Mouse (Mus musculus) forebrain, postnatal 0 days (tissue): ENCODE results near the gene Cap2. TPM values are rescaled to one million over a fixed set of nuclear protein-coding genes. Genes with fewer than 3 reads are reported as not detected.

Experiments
- ATAC-seq: fragments of 200-750 bp; cut with Nextera tagmentation; 2 replicates; pipeline ENCODE4 v1.8.0; 2017; ENCODE audit warnings: mild to moderate bottlenecking, moderate library complexity
- DNase-seq: peaks from one replicate; pipeline ENCODE4 v3.0.0-alpha.2; 2015
- H3K27ac ChIP-seq: fragments of 300-500 bp; sonication (generic); 2 replicates; pipeline ENCODE4 v1.5.1; 2014; ENCODE audit warnings: low read depth, mild to moderate bottlenecking, antibody characterized with exemption, low read length, moderate library complexity, mixed read lengths
- H3K27me3 ChIP-seq: fragments of 300-500 bp; sonication (generic); 2 replicates; pipeline ENCODE4 v1.6.1; 2014; ENCODE audit warnings: mild to moderate bottlenecking, low read length, mixed read lengths; ENCODE audit not compliant: insufficient read depth
- H3K36me3 ChIP-seq: fragments of 300-500 bp; sonication (generic); 2 replicates; pipeline ENCODE4 v1.6.1; 2014; ENCODE audit warnings: mild to moderate bottlenecking, moderate library complexity; ENCODE audit not compliant: insufficient read depth
- H3K4me1 ChIP-seq: fragments of 300-500 bp; sonication (generic); 2 replicates; pipeline ENCODE4 v1.6.1; 2014; ENCODE audit warnings: antibody characterized with exemption; ENCODE audit not compliant: insufficient read depth
- H3K4me2 ChIP-seq: fragments of 300-500 bp; sonication (generic); 2 replicates; pipeline ENCODE4 v1.6.1; 2014; ENCODE audit warnings: low read depth, mild to moderate bottlenecking, moderate library complexity
- H3K4me3 ChIP-seq: fragments of 300-500 bp; sonication (generic); 2 replicates; pipeline ENCODE4 v1.5.1; 2014; ENCODE audit warnings: low read depth, low read length, mixed read lengths
- H3K9ac ChIP-seq: fragments of 300-500 bp; sonication (generic); 2 replicates; pipeline ENCODE4 v1.6.1; 2014; ENCODE audit warnings: mild to moderate bottlenecking
- H3K9me3 ChIP-seq: fragments of 300-500 bp; sonication (generic); 2 replicates; pipeline ENCODE4 v1.6.1; 2016; ENCODE audit warnings: low read length
- CTCF ChIP-seq: sonication (generic); IDR thresholded peaks from 2 replicates; pipeline ENCODE4 v1.5.1; 2016; ENCODE audit warnings: antibody characterized with exemption, control low read depth, low read depth
- WGBS: fragments of 180-500 bp; shearing (Covaris S2); extraction: QIAGEN DNeasy Blood & Tissue Kit; methylation state at CpG from one replicate; pipeline ENCODE4 v1.1.7; 2014; 5-methylcytosine and 5-hydroxymethylcytosine counted together
- polyA plus RNA-seq: library from polyadenylated mRNA; unstranded; fragments of >200 nt; fragmentation: Nextera tagmentation; extraction: Ambion mirVana; gene quantifications from 2 replicates; pipeline ENCODE4 v1.2.1, GENCODE M21; 2015
- total RNA-seq: library from RNA; depleted of rRNA; stranded (reverse); fragments of >200 nt; gene quantifications from 2 replicates; pipeline ENCODE4 v1.2.3, GENCODE M21; 2014

Cap2 gene
- total and polyA plus RNA-seq, 2 experiments from 2014 or later = 14.6 to 16.5 TPM

- WGBS = 92% methylated on average over 7 of the region's 7 CpGs
- H3K4me1 ChIP-seq = peaks cover 9% of the 10 kb centered on the region
- no peaks in the 10 kb centered on the region for H3K27me3 ChIP-seq
- H3K4me2 ChIP-seq = no peak overlapping the region
- TF ChIP-seq CTCF = no peak
- H3K4me3 ChIP-seq = no peak overlapping the region
- H3K9me3 ChIP-seq = no peaks in the 10 kb centered on the region
- ATAC-seq = no peak
- H3K9ac ChIP-seq = no peak overlapping the region
- no peak for DNase-seq
- no peaks in the 10 kb centered on the region for H3K36me3 ChIP-seq
- no peak overlapping the region for H3K27ac ChIP-seq
Observed at GRCm38 (mm10) chr13:46532276-46532675, 30.6 kb downstream of the Cap2 start.

- ATAC-seq (no peak), DNase-seq (peak; percentile 29)
- H3K4me2 ChIP-seq = peak overlapping the region; percentile 29
- H3K9me3 ChIP-seq = no peaks in the 10 kb centered on the region
- H3K36me3 ChIP-seq = no peaks in the 10 kb centered on the region
- H3K4me3 ChIP-seq = no peak overlapping the region
- H3K27me3 ChIP-seq = no peaks in the 10 kb centered on the region
- H3K27ac ChIP-seq = peak overlapping the region; percentile 52; the same call in 1 of the 2 replicates
- 0 out of 2 replicates have a peak overlapping the region, but pooled peaks have one; percentile 4 for H3K9ac ChIP-seq
- peaks cover 9% of the 10 kb centered on the region for H3K4me1 ChIP-seq
- TF ChIP-seq CTCF = no peak
- WGBS = 19% methylated on average over 10 of the region's 10 CpGs
Observed at GRCm38 (mm10) chr13:46533342-46534129, 31.9 kb downstream of the Cap2 start.

DNA sequence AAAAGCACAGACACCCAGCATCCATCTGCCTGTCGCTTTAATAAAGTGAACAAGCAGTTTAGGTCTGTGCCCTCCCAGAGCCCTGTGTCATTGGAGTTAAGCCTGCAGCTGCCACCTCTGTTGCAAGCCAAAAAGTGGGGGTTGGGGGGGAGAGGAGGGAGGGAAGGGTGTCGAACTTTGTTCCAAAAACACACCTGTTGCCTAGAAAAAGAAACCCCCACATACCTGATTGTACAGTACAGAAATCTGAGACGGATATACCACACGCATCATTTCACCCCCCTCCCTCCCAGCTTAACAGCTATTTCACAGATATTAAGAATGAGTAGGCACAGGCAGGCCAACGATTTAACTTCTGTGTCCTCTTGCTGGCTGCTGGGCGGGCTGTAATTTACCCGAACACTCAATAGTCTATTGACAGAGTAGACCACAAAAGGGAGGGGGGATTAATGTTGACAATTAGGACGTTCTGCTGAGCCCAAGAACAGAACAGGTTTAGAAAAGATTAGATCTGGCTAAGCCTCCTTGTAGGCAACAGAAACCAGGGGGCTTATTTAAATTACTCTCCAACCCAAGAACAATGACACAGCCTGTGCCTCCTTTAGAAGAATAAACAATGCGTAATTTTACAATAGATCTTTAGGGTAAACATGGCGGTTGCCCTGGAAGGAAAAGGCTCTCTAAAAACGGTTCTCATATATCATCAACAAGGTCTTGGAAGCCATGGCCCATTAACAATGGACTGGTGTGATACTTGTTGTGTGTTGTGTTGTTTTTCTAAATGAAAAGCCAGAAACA, 32.7 kb downstream of the Cap2 start:
- no peaks in the 10 kb centered on the region for H3K9me3 ChIP-seq
- H3K27ac ChIP-seq = peak overlapping the region; percentile 52; the same call in 1 of the 2 replicates
- no peak overlapping the region for H3K4me3 ChIP-seq
- TF ChIP-seq CTCF = no peak
- peak overlapping the region; percentile 4; the same call in 1 of the 2 replicates for H3K9ac ChIP-seq
- H3K36me3 ChIP-seq = no peaks in the 10 kb centered on the region
- peak; percentile 85 for ATAC-seq
- peaks cover 9% of the 10 kb centered on the region for H3K4me1 ChIP-seq
- peak; percentile 54 for DNase-seq
- 5% methylated on average over 11 of the region's 11 CpGs for WGBS
- no peaks in the 10 kb centered on the region for H3K27me3 ChIP-seq
- peak overlapping the region; percentile 29 for H3K4me2 ChIP-seq

DNA sequence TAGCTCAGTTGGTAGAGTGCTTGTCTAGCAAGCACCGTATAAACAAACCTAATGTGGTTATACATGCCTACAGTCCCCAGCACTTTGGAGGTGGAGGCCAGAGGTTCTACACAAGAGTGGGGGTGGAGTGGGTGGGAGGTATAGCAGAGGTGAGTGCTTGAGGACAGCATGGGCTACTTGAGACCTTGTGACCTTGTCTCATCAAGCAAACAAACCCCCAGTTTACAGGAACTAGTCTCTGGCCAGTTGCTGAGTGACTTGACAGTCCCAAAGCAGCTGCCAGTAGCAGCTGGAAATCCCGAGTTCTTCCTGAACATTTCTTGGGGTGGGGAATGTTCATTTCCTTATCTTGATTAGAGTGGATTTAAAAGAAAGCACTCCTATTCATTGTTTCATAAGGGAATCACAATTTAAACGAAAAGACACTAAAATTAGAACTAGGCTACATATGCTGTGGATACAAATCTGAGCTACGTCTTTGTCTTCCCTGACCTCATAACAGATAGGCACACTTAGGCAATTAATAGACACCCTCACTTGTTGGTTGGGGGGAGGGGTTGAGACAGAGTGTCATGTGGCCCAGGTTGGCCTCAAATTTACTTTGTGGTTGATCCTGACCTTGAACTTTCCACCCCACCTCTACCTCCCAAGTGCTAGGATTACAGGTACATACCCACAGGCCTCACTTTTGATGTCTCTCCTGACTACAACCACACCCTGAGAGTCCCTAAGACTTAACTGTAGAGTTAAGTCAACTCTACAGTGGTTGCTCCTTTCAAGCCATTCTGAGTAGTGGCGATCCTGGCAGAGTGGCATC, 33.5 kb downstream of the Cap2 start:
- Histone ChIP-seq H3K9me3 (no peaks in the 10 kb centered on the region), H3K27me3 (no peaks in the 10 kb centered on the region), H3K27ac (no peak overlapping the region), H3K4me1 (peaks cover 9% of the 10 kb centered on the region), H3K4me2 (no peak overlapping the region), H3K9ac (no peak overlapping the region), H3K36me3 (no peaks in the 10 kb centered on the region), H3K4me3 (no peak overlapping the region)
- ATAC-seq = no peak
- no peak for TF ChIP-seq CTCF
- no peak for DNase-seq
- 48% methylated on average over 5 of the region's 5 CpGs for WGBS

DNA sequence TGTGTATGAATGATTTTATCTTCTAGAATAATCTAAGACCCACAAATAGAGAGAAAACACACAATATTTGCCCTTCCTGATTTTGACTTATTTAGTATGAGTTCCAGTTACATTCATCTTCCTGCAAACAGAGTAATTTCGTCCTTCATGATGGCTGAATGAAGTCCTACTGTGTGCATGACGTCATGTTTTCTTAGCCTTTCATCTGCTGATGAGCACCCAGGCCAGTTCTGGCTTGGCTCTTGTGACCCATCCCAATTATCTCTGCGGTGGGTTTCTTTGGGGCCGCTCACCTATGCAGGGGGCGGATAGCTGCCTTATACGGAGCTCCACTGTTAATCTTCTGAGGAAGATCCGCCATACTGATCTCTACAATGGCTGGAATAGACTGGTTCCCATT, 37.6 kb downstream of the Cap2 start:
- ATAC-seq (no peak), DNase-seq (no peak)
- Histone ChIP-seq H3K4me3 (no peak overlapping the region), H3K36me3 (no peaks in the 10 kb centered on the region), H3K9me3 (no peaks in the 10 kb centered on the region), H3K4me2 (no peak overlapping the region), H3K27ac (no peak overlapping the region), H3K9ac (no peak overlapping the region), H3K27me3 (no peaks in the 10 kb centered on the region), H3K4me1 (peaks cover 6% of the 10 kb centered on the region)
- 87% methylated on average over 7 of the region's 7 CpGs for WGBS
- no peak for TF ChIP-seq CTCF

DNA sequence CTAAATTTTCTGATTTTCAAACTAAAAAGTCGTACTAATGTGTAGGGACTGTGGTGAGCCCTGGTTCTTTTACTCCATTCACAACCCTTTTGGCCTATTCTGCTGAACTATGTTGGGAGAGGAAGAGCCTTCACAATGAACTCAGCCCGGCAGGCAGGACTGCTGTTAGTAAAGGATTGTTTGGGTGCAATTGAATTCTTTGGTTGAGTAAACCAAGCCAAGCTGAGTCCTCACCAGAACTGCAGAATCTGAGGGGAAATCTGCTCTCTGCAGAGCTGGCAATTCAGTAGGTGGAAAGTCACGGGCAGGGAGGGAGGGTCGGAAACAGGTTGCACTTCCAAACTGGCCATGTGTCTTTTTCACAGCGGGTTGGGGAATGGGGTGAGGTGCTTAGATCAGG, 39.3 kb downstream of the Cap2 start:
- Histone ChIP-seq H3K4me2 (no peak overlapping the region), H3K4me1 (no peaks in the 10 kb centered on the region; the same call in 1 of the 2 replicates), H3K27me3 (no peaks in the 10 kb centered on the region), H3K4me3 (no peak overlapping the region), H3K9ac (no peak overlapping the region), H3K36me3 (no peaks in the 10 kb centered on the region), H3K27ac (no peak overlapping the region), H3K9me3 (no peaks in the 10 kb centered on the region)
- no peak for TF ChIP-seq CTCF
- DNase-seq (no peak), ATAC-seq (peak; percentile 34; the same call in 1 of the 2 replicates)
- 35% methylated on average over 5 of the region's 5 CpGs for WGBS
